Mouse (Mus musculus) lung, adult 2 months (tissue): ENCODE measurements around the gene Insr. TPM values are rescaled to one million over a fixed set of nuclear protein-coding genes. Genes with fewer than 3 reads are reported as not detected.
A peak's percentile ranks its signal among the peaks of the same experiment; 100 is the strongest.
"Not testable (repeated sequence)": the region's sequence is repeated elsewhere in the genome, so short reads cannot be mapped to it uniquely, and the experiment has no call there.

Source experiments
- DNase-seq: peaks from one replicate; pipeline ENCODE4 v3.0.0; 2022
- H3K4me1 ChIP-seq: fragments of 200-500 bp; 2 replicates; pipeline ENCODE4 v1.6.1; 2011; ENCODE audit warnings: low read length; ENCODE audit not compliant: control insufficient read depth, insufficient read depth
- H3K4me3 ChIP-seq: fragments of 200-500 bp; replicated peaks from 2 replicates; pipeline ENCODE3; 2011; ENCODE audit warnings: low read depth, mild to moderate bottlenecking, control low read depth, low read length; ENCODE audit errors: extremely low read depth
- CTCF ChIP-seq: fragments of 200-500 bp; IDR thresholded peaks from 2 replicates; pipeline ENCODE4 v1.5.1; 2011; ENCODE audit warnings: mild to moderate bottlenecking, low read length, control low read depth; ENCODE audit not compliant: insufficient read depth
- POLR2A ChIP-seq: fragments of 200-500 bp; IDR thresholded peaks from 2 replicates; pipeline ENCODE4 v1.6.1; 2011; ENCODE audit warnings: low read depth, mild to moderate bottlenecking, control low read depth, low read length, borderline replicate concordance; ENCODE audit errors: extremely low read depth
- WGBS: fragments of 180-500 bp; shearing (Covaris S2); methylation state at CpG from one replicate; pipeline ENCODE4 v1.1.7; 2018; 5-methylcytosine and 5-hydroxymethylcytosine counted together
- polyA plus RNA-seq: library from polyadenylated mRNA; depleted of rRNA; stranded (reverse); fragments of >200 nt; gene quantifications from 2 replicates; pipeline ENCODE4 v1.2.3, GENCODE M21; 2012; rRNA removed

Insr gene
- polyA plus RNA-seq, result 17.5 and 24.6 TPM in 2 replicates

DNA sequence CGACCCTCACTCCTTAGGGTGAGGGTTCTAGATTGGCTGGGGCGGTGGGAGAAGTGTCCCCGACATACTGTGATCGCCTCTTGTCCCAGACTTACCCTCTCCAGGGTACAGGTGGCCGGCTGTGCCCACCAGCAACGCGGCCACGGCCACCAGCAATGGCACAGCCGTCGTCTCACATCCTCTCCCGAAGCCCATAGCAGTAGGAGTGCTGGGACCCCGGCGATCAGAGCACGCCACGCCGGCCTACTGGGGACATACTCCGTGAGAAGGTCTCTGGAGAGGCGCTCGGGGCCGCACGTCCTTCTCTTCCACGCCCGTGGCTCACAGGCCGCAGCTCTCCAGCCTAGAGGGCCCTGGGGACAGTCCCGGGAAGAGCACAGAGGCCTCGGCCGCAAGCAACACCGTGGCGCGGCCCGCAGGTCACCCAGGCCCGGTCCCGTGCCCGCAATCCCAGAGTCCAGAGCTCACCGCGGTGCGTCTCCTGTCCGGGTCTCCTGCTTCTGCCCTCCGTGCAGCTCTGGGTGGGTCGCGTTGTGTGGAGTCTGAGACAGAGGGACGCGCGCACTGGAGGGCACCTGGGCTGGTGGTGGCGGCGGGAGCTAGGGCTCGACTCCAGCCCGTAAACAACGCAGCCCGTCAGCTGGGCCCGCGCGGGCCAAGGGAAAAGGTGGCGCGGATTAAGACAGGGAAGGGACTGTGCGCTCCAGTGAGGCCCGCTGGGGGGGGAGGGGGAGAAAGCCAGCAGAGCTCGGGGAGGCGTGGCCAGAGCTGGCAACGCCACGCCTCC lies at the start of gene Insr:
Insr (minus strand) TSS at position 684 of the 787 bp plus-strand sequence.
- Histone ChIP-seq H3K4me3 (peak within 1 kb of the TSS; percentile 94), H3K4me1 (peaks cover 7% of the 10 kb centered on the region)
- under 1% methylated on average over 61 of the region's 61 CpGs for WGBS
- TF ChIP-seq POLR2A (peak; percentile 76; the same call in 1 of the 2 replicates), CTCF (no peak)
- DNase-seq, result peak; percentile 93

DNA sequence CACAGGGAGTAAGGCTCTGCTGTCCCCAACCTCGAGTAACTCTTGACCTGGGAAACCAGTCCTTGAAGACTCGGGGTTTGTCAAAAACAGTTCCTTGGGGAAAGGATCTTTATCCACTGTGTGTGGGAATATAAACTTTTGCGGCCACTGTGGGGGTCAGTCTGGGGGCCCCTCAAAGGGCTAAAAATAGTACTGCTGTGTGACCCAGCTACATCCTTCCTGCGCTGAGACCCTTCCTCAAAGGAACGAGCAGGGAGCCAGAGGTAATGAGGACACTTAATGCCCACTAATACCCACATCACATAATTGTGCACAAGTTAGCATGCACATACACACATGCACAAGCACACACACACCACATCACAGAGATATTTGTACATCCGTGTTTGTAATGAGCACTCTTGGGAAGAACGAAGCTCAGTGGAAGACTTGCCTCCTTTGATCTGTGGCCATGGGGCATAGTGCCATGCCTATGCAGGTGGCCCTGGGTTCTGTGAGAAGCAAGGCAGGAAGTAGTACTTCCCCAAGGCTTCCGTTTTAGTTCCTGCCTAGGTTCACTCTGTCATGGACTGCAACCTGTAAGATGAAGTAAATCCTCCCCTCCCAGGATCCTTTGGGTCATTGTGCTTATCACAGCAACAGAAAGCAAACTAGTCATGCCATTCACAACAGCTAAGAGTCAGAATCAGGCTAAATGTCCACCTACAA lies 48.3 kb upstream of the Insr start:
- 34% methylated on average over 8 of the region's 8 CpGs for WGBS

DNA sequence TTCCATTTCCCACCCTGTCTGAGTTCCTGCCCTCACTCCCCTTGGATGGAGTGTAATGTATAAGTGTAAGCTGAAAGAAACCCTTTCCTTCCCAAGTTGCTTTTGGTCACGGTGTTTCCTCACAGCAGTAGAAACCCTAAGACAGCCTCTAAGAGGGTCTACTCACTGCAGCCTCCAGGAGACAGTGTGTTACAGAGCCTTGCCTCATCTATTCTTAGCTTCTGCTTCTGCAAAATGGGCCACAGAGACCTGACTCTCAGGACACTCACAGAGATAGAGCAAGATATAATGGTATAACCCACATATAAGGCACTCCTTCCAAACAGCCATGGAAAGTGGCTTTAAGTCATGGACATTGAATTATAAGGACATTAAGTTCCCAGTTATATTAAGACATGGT lies 47.6 kb upstream of the Insr start:
- no peaks in the 10 kb centered on the region for H3K4me1 ChIP-seq
- TF ChIP-seq CTCF, result no peak
- no peak for TF ChIP-seq POLR2A
- DNase-seq, result no peak
- 76% methylated on average over 1 of the region's 1 CpGs for WGBS
- no peak overlapping the region for H3K4me3 ChIP-seq

More for the DNA sequence above, 48.3 kb upstream of the Insr start:
- no peak overlapping the region for H3K4me3 ChIP-seq
- no peak for TF ChIP-seq POLR2A
- TF ChIP-seq CTCF, result no peak
- no peak for DNase-seq
- H3K4me1 ChIP-seq, result no peaks in the 10 kb centered on the region

DNA sequence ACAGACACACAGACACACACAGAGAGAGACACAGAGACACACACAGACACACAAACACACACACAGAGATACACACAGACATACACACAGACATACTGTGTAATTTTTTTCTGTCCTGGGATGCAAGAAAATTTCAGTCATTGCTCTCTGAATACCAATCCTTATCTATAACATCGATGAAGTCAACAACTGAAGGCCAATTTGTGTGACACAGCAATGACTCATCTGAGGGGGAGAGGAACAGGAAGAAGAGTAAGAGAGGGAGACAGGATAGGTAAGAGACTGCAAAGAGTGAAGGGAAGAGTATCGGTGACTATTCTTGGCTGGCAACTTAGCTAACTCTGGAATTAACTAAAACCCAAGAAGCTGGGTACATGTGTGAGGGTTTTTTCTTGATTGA lies 44.8 kb upstream of the Insr start:
- Histone ChIP-seq H3K4me3 (no peak overlapping the region), H3K4me1 (no peaks in the 10 kb centered on the region)
- WGBS, result 66% methylated on average over 2 of the region's 2 CpGs
- no peak for TF ChIP-seq CTCF
- TF ChIP-seq POLR2A, result no peak
- DNase-seq, result no peak

DNA sequence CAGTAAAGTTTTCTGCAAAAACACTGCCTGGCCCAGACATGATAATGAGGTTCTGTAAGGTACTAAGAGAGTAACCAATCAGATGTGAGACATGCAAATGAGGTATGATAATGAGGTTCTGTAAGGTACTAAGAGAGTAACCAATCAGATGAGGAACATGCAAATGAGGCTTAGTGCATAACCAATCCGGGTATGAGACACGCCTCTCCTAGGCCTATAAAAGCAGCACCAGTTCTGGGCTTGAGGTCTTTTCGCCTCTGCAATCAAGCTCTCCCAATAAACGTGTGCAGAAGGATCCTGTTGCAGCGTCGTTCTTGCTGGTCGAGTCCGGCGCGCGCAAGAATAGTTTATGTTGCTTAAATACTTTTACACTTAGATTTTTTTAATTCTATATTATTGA lies 39.9 kb upstream of the Insr start:
- H3K4me3 ChIP-seq, H3K4me1 ChIP-seq, DNase-seq: not testable (repeated sequence)
- WGBS, result 96% methylated on average over 10 of the region's 11 CpGs

DNA sequence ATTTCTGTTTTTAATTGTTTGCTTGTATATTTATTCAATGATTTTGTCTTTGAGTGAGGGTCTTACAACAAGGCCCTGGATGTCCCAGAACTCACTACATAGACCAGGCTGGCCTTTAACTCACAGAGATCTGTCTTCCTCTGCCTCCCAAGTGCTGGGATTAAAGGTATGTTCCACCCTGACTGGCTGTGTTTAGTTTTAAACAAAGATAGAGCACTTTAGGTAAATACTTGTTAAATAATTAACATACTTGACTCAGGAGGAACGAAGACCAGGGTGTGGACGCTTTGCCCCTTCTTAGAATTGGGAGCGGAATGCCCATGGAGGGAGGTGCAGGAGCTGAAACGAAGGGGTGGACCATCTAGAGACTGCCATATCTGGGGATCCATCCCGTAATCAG lies 37.2 kb upstream of the Insr start:
- no peak for DNase-seq
- no peak for TF ChIP-seq POLR2A
- H3K4me3 ChIP-seq, result no peak overlapping the region
- H3K4me1 ChIP-seq, result no peaks in the 10 kb centered on the region
- 79% methylated on average over 5 of the region's 5 CpGs for WGBS

DNA sequence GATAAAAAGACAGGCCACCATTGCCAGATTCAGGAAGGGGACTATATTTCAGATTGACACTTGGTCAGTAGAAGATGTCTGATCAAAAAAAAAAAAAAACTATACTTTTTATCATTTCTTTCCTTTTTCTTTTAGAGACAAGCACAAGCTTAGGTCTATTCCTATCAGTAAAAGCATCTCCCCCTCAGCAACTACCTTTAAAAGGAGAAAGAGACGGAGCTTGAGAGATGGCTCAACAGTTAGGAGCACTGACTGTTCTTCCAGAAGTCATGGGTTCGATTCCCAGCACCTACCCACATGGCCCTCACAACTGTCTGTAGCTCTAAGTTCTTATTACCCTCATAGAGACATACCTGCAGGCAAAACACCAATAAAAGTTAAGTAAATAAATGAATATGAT lies 34.9 kb upstream of the Insr start:
- no peak for TF ChIP-seq CTCF
- no peak for TF ChIP-seq POLR2A
- Histone ChIP-seq H3K4me3 (no peak overlapping the region), H3K4me1 (no peaks in the 10 kb centered on the region)
- no peak for DNase-seq
- WGBS, result 79% methylated on average over 2 of the region's 2 CpGs

DNA sequence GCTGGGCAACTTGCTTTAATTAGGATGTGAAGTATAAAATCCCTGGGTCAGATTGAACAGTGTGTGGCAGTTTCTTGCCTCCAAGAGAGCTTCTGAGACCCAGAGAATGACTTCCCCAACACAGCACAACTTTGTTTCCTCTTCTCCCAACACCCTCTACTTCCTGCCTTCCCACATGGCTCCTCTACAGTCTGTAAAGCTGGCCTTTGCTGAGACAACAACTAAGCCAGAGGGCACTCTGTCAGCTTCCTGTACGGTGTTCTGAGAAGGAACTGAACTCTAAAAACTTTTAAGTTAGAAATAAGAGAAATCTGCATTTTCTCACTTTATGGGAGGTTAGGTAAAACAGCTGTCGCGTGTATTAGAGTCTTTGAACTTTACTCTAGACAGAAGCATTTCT lies 34.4 kb upstream of the Insr start:
- no peak overlapping the region for H3K4me3 ChIP-seq

DNA sequence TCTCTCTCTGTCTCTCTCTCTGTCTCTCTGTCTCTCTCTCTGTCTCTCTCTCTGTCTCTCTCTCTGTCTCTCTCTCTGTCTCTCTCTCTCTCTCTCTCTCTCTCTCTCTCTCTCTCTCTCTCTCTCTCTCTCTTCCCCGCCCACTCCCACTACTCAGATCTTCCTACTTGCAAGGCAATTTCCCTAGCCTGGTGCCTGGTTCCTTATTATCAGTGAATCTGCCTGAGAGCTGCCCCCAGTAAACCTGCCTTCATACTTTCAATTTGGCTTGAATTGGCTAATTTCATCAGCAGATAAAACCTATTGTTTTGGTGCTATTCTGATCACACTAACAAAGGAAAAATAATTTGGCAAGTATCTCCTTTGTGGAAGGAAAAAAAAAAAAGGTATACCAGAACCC lies 34.0 kb upstream of the Insr start:
- H3K4me3 ChIP-seq, DNase-seq: not testable (repeated sequence)
- WGBS, result 74% methylated on average over 1 of the region's 1 CpGs

More for the DNA sequence above, 34.4 kb upstream of the Insr start:
- DNase-seq, result no peak
- WGBS, result 47% methylated on average over 3 of the region's 3 CpGs
- no peaks in the 10 kb centered on the region for H3K4me1 ChIP-seq
- TF ChIP-seq CTCF (no peak), POLR2A (no peak)

DNA sequence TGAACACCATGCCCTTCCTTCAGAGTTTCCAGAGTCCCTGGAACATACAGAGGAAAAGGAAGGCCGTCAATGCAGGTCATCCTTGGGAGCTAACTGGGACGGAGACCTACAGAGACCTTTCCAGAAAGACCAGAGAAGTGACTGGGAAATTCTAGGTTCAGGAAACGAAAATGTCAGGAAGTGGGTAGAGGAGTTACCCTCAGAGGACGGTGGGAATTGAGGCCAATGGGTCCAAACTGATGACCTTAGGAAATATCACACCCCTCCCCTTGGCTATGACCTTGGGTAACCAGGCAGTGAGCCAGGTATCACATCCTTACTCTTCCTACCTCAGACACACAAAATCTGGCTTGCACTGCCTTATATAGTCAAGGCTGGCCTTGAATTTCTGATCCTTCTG lies 32.1 kb upstream of the Insr start:
- 67% methylated on average over 4 of the region's 4 CpGs for WGBS
- DNase-seq, result no peak
- H3K4me1 ChIP-seq, result no peaks in the 10 kb centered on the region
- H3K4me3 ChIP-seq, result no peak overlapping the region
- TF ChIP-seq POLR2A, result no peak
- no peak for TF ChIP-seq CTCF

More for the DNA sequence above, 34.0 kb upstream of the Insr start:
- H3K4me1 ChIP-seq, result not testable (repeated sequence)
